Mouse (Mus musculus): ENCODE data around the gene Hdgfl3.

Gene Hdgfl3

DNA sequence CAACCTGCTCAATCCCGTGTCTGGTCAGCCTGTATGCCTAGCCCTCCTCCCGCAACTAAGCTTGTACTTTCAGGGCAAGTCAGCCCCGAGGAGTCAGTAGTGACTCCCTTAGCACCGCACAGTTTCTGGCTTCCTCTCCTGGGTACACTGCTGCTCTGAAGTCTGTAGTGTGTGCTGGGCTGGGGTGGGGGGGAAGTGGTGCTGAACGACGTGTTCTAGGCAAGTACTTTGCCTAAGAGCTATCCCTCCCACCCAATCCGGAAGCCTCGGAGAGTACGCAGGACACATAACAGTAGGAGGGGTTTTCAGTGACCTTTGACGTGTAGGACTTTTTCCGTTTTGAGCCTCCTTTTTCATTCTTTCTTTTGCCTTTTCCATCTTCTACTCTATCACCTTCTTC lies 34.9 kb downstream of the Hdgfl3 start:
- no peak for DNase-seq (ENCODE audit: low spot score)

DNA sequence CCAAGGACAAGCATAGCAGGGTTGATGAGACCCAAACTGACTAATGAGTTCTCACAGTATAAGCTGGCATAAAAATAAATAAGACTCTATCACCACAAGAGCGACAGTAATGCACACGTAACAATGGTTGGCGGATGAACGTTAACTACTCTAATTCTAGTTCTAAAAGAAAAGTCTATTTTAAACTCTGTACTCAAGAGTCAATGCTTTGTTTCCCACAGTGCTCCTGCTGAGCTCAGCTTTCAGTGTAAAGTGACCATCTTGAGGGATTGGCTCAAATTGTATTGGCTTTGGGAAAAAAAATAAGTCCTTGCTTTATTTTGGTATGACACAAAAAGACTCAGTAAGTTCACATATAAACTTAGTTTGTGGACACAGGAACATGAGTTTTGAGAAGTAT lies 49.1 kb downstream of the Hdgfl3 start:
- DNase-seq (ENCODE audit: low spot score), result no peak

DNA sequence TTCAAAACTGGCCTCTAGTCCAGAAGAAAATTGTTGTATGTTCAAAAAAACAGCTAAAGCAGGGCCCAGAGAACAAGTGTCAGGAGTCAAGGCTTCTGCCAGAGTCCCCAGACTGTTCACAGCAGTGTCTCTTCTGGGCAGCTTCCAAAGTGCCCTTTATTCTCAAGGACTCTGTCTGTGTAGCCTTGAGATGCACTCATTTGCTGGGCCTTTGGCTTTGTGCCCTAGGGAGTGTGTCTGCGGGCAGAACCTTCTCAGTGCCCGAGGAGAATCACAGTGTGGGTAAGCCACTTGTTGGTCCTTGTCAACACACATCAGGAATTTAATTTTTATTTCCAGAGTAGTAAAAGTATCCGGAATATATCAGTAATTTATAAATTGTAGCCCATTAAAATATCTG lies 52.7 kb downstream of the Hdgfl3 start:
- no peak for DNase-seq (ENCODE audit: low spot score)

DNA sequence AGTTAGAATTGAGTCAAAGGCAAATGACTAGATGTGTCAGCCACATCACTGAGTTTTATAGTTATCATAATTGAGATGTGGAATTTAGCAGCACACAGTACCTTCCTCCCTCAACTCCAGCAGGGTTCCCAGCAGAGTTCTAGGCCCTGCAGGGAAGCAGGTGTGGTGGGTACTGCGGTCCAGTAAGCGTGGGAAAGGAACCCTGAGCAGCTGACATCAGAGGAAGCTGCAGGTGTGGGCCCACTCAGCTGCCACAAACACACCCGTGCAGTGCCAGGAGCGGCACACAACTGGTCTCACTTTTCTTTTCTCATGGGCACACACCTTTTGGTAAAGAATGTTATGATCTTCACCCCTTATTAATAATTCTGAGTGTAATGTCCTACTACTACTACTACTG lies 53.5 kb downstream of the Hdgfl3 start:
- DNase-seq (ENCODE audit: low spot score), result no peak

DNA sequence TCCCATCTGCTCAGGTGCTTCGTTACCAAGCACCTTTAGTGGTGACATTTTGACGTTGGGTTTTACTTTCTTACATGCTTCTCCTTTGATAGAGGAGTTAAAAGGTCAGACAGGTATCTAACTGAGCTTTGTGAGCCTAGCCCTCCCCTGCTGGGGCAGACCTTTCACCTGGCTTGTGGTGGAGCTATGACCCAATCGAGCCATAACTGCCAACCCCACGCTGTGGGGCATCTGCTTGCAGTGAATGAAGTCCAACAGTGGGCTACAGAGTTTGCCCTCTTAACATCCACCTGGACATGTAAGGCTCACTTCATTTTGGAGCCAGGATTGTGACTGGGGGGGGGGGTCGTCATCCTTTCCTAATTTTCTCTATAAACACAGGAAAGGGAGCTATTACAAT lies 54.0 kb downstream of the Hdgfl3 start:
- no peak for DNase-seq (ENCODE audit: low spot score)

DNA sequence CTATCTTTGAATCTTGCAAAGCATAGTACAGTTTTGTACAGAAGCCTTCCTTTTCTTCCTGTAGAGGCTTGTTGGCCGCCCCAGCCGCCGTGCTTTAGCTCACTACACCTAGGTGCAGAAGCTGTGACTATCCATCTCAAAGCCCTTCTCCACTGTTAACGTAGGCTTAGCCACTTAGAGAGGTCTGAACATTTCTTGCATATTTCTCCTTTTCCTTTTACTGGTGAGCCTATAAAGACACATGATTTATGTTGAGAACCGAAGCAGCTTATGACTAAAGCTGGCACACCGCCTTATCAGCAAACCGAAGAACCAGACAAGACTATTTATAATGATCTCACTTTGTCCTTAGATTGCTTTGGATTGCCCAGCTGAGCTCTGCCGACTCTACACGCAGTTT lies 58.9 kb downstream of the Hdgfl3 start:
- no peak for DNase-seq (ENCODE audit: low spot score)

DNA sequence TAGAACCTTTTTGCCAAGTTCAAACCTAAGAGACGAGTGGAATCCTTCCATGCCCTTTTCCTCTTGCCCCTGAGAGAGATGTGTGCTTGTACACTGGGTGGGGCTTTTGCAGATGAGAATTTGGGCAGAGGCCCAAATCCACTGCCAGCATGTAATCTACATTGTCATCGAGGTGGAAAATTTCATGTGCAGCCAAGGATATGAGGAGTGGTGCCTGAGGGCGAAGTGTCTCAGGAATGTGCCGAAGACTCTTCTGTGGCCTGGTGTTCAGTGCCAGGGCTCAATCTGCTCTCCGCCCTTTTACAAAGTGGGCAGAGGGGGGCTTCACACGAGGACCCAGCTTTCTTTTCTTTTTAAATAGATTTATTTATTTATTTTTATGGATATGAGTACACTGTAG lies 59.6 kb downstream of the Hdgfl3 start:
- no peak for DNase-seq (ENCODE audit: low spot score)

DNA sequence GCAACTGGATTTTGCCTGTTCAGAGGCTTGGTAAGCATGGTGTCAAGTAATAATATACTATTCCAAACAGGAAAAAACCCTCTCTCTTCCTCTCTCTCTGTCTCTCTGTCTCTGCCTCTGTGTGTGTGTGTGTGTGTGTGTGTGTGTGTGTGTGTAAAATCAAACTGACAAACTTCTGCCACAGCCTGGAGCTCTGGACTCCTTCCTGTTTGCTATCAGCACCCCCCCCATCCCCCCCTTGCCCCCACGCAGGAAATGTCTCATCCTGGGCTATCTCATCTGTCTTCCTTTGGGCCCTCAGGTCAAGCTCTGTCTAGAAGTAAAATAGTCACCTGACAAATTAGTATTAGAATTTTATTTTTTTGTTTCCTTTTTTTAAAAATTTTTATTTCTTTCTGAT lies 60.5 kb downstream of the Hdgfl3 start:
- DNase-seq (ENCODE audit: low spot score), result no peak

DNA sequence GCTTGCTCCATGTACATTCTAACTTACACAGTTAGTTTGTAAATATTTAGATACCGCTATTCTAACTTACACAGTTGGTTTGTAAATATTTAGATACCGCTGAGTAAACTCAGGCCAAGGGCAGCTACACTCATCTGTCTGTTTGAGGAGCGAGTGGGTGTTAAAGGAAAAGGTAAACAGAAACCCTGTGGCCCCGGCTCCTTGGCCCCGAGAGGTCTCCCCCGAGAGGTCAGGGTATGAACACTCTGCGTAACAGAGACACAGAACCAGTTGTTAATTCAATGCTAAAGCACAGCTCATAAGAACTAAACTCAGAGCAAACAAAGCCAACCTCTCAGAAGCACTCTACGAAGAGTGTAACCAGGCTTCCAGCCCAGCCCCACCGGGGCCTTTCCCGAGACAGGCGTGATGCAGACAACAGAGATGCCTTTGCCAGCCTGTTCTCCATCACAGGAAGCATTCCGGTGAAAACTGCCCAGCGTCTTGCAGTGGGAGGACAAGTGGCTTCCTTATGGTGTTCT lies 61.7 kb downstream of the Hdgfl3 start:
- DNase-seq (ENCODE audit: low spot score), result no peak

DNA sequence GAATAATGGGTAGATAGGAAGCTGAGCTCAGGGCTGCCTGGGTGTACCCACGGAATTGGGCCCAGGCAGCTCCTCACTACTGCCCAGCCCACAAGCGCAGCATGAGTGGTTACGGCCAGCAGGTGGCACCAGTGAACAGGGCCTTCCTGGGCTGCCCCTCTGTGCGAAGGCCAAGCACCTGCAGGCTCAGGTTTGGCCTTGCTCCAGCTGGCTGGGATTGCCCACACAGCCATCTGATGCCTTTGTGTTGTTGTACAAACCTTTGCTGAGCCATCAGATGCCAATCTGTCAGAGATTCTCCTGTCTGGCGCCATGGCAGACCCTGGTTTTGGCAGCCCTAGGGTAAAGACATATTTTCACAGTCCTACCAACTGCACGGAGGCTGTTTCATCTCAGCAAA lies 66.1 kb downstream of the Hdgfl3 start:
- peak; percentile 77 for DNase-seq (ENCODE audit: low spot score)

DNA sequence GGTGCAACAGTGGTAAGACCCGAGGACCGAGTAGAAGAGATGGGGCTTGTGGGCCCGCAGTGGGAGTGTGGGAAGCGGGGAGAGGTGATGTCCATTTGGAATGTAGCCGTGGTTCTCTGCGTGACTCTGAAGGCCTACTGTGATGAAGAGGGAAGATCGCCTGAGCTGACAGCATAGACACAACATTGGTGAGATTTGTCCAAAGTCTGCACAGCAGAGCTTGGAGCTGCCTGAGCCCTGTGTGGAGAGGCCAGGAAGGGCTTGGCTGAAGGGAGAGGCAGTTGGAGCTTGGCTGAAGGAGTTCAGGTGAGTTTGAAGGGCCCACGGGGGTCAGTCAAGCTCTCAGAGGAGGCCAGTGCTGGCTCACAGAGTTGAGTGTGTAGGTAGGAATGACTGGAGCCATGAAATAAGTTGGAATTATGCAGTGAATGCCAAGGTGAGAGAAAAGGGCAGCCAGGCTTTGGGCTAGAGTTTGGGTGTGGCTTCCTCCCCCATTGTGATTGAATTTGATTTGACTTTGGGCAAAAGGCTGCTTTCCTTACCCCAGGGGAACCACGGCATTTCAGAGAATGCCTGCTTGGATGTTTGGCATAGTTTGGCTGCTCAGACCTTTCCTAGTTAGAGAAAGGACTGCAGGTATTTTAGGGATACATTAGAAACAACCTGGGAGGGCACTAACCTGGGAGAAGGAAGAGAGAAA lies 66.9 kb downstream of the Hdgfl3 start:
- DNase-seq (ENCODE audit: low spot score), result no peak

DNA sequence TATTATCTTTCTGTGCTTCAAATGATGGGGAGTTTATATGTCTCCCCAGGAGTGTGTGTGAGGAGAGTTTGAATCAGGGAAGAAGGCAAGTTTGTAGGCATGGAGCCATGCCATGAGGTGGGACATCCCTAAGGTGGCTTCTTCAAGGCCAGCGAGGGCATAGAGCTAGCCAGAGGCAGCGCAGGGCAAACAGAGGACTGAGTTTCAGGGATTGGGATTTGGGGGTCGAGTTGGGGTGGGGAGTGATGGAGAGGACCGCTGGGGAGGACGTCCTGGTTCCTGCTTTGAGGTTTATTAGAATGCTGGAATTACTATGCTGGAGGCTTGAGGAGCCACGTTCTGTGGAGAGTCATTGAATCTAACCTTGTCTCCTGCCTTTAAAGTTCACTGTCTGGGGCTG lies 68.3 kb downstream of the Hdgfl3 start:
- no peak for DNase-seq (ENCODE audit: low spot score)

DNA sequence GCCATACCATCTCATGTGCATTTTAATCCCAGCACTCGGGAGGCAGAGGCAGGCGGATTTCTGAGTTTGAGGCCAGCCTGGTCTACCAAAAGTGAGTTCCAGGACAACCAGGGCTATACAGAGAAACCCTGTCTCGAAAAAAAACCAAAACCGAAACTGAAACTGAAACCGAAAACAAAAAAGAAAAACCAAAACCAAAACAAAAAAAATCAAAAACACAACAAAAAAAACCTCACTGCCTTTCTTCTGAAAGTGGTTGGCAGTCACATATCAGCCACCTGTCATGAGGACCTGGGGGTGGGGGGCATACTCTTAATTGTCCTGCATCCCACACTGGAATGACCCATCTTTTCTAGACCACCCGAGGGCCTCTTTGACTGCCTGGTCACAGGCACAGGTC lies 69.7 kb downstream of the Hdgfl3 start:
- DNase-seq (ENCODE audit: low spot score), result no peak

DNA sequence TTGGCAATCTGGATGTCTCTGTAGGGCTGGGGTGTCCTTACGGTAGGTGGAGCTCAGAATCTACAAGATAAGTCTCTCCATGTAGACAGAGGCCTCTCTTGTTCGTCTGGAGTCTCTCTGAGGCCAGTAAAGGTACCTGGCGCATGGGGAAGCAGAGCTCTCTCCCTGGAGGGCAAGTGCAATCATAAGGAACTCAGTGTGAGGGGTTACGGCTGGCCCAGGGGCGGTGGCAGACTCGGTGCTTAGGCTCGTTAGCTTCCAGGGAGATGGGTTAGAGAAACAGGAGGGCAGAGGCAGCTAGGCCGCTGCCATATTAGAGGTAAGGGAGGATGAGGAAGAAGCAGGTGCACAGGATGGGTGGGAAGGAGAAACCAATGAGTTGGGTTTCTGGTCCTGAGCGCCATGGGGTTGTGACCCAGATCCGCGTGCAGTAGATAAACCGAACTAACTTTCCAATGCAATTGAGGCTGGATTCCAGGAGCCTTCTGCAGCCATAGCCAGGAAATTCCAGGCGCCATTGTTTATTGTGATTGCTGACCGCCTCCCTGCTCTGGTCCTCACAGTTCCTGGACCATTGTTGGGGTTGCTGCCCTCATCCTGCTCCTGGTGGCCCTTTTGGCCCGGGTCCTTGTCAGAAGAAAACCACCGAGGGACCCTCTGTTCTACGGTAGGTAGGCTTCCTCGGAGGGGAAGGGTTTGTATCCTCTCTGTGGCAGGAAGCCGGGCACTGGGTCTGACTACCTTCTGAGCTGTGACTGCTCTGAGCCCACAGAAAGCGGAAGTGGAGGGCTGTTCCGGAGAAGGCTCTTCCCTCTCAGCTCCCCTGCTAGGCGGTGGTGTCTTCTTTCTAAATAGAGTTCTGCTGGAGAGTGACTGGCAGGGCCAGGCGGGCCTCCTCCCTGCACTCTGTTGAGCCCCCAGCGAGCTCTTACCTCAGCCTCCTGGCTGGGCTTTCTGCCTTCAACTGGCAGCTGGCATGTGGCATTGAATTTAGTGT lies 71.4 kb downstream of the Hdgfl3 start:
- DNase-seq (ENCODE audit: low spot score), result no peak

DNA sequence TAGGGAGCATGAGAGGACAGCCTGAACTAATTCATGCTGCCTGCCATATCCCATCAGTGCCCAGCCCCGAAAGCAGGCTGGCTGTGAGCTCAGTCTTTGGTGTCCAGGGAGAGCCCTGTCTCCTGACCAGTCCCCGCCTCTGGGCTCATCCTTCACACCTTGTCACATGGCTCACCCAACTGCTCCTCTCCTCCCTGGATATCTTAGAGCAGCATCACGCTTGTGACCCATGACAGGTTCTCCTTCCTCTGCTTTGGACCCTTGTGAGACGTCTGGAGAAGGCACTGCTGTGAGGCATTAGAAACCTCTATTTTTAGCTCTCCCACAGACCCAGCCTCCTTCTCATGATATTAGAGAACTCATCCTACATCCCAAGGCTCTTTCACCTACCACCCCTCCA lies 72.4 kb downstream of the Hdgfl3 start:
- no peak for DNase-seq (ENCODE audit: low spot score)

DNA sequence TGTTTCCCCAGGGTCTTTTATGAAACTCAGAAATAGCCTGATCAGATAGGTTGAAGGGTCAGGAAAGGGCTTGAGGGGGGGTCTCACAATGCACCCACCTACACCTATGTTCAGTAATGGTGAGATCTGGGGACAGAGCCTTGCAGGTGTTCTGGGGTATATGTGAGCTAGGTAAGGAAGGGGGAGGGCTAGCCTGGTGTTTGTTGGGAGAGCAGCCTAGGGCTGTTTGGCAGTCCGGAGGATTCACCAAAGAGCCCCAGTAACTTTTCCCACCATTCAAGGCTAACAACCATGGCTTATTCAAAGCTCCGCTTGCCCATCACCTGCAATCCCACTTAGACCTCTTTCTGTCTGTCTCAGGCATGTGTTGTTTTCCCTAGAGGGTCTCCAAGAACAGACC lies 72.8 kb downstream of the Hdgfl3 start:
- DNase-seq (ENCODE audit: low spot score), result no peak

DNA sequence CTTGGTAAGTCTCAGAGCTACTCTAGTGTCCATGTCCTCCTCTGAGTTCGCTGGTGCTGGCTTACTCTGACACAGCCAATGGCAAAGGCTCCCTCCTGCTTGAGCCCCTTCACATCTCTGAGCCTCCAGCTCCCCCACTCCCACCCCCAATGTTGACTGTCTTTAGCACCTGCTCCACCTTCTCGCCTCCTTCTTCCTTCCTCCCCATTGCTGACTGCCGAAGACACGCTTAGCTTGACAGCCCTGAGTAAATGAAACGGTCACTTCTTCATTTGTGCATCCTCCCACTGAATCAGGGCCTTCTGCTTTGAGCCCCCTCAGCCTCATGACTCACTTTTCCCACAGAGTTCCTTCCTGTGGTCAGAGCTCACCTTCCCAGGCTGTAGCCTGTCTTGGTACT lies 73.3 kb downstream of the Hdgfl3 start:
- no peak for DNase-seq (ENCODE audit: low spot score)

DNA sequence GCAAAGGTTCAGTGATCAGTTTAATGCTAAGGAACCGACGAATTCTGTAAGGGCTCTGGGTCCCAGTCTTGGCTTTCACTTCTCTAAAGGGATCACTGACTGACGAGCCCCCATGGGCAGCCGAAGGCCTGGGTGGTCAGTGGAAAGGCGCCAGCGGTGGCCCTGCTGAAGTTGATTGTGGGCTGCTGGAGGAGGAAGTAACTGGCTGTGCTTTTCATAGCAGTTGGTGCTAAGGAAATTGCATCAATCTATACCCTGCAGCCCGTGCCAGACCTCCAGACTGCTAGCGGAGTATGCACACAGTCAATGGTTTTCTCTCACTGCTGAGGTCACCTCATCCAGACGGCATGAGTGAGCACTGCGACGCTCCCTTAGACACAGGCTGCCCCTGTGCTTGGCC lies 74.2 kb downstream of the Hdgfl3 start:
- DNase-seq (ENCODE audit: low spot score), result no peak

DNA sequence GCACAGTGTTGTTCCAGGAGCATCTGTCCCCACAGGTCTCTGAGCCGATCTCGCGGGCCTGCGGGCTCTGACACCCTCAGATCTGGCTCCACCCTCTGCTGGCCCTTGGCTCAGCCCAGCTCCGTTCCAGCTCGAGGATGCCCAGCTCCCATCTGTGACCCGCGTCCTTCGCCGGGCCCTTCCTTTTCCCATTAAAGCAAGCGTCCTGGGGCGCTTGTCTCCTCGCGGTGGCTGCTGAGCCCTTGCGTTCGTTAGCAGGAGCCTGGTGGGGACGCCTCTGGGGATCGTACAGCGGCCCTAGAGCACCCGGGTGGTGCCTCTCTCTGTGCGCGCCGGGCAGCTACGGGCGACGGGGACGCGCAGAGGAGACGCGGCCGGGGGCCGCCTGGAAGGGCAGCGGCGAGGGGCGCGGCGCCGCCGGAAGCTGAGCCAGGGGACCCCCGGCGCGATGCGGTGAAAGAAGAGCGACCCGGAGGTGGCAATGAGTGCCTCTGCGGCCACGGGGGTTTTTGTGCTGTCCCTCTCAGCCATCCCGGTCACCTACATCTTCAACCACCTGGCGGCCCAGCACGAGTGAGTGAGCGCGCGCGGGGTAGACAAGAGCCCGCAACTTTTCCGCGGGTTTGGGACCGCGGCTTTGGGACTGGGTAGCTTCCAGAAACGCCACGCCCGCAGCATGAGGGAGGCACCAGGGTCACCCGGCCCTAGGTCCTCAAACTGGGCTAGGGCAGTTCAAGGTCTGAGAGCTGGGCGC lies 75.1 kb downstream of the Hdgfl3 start, which contains the start of gene Tm6sf1:
Tm6sf1 (plus strand) TSS at position 34 of the 754 bp plus-strand sequence.
- DNase-seq (ENCODE audit: low spot score), result no peak

DNA sequence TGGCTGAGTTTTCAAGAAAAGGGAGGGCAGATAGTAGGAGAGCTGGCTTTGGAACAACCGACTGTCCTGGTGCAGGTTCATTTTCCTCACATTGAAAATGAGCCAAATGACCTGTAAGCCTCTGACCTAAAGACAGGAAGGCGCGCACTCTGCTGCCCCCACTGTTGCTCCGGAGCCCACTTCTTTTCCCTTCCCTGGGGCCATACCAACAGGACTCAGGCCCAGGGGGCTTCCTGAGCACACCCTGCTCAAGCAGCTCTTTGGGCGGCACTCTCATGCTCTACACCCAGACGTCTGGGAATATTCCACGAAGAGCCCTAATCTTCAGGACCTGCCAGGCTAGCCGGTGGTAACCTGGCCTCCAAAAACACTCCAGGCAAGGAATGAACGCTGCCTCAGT lies 76.0 kb downstream of the Hdgfl3 start:
- DNase-seq (ENCODE audit: low spot score), result no peak

DNA sequence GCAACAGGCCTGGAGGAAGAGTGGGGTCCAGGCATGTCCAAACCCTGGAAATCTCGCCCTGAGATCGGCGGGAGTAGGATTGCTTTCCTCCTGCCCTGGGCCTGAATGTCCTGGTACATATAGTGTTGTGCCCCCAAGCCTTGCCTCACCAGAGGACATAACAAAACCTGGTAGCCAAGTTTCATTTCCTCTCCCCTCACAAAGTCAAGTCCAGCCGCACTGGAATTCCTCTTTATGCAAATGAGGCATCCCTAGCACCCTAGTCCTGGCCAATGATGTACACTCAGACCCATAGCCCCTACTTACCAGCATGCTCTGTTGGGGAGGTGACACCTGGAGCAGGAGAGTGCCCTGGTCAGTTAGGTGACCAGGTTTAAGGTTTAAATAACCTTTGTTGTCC lies 78.1 kb downstream of the Hdgfl3 start:
- DNase-seq (ENCODE audit: low spot score), result no peak

DNA sequence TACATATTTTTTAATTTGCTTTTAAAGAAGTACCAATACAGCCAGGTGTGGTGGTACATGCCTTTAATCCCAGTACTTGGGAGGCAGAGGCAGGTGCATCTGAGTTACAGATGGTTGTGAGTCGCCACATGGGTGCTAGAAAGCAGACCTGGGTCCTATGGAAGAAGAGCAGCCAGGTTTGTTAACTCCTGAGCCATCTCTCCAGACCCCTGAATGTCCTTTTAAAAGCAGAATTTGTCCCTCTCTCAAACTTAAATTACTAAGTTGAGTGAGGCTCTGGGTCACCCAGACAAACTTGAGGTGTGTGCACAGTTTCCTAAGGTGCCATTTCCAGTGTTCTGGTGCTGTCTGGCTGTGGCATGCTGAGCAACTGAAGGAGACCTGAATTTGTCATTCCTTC lies 78.6 kb downstream of the Hdgfl3 start, which contains the start of gene Gm10160:
Gm10160 (minus strand) TSS at position 101 of the 400 bp plus-strand sequence.
- no peak for DNase-seq (ENCODE audit: low spot score)

All from urinary bladder, postnatal 14 days (tissue).